Mouse (Mus musculus) heart, postnatal 25 days (tissue): ENCODE measurements around the gene Psg28. TPM values are rescaled to one million over a fixed set of nuclear protein-coding genes. Genes with fewer than 3 reads are reported as not detected.
"Not testable (repeated sequence)": the region's sequence is repeated elsewhere in the genome, so short reads cannot be mapped to it uniquely, and the experiment has no call there.

Experiments used
- DNase-seq: peaks from one replicate; pipeline ENCODE4 v3.0.0; 2022; ENCODE audit warnings: low spot score
- intact Hi-C: fragments of 180-260 bp; cut with DNase I; formaldehyde crosslinking; loops from one replicate; pipeline ENCODE4 v1.15.1; 2025
- microRNA-seq: library from miRNA; unstranded; fragments of <30 nt; microRNA quantifications from one replicate; pipeline ENCODE4 v1.2.0, GENCODE M21; 2022
- total RNA-seq, 2 experiments: library from RNA; stranded (reverse); gene quantifications; 2 replicates each; pipeline ENCODE4 v1.2.3; 2021

The Psg28 gene
- total RNA-seq = not detected

- intact Hi-C loops, DNase-seq: not testable (repeated sequence)
Observed at GRCm38 (mm10) chr7:18431941-18432340, at the start of gene Psg28. TSS of gene Psg28 (minus strand) at chr7:18432041.

DNA sequence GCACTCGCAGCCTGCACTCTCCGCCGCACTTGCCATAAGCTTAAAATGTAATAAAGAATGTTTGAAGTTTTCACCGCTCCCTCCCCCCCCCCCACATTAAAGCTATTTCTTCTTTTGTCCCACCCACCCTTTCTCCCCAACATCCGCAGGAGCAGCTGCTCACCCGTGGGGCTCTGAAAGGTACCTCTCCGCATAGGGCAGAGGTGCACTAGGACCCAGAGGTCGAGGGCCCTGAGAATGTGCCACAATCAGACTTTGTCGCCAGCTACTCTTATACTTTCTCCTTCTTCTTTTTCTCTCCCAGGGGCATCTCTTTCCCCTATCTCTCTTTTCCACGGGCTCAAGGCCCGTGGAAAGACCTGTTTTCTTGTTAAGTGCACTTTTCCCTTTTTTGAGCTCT lies 28.4 kb downstream of the Psg28 start:
- intact Hi-C loops = no loop called here

DNA sequence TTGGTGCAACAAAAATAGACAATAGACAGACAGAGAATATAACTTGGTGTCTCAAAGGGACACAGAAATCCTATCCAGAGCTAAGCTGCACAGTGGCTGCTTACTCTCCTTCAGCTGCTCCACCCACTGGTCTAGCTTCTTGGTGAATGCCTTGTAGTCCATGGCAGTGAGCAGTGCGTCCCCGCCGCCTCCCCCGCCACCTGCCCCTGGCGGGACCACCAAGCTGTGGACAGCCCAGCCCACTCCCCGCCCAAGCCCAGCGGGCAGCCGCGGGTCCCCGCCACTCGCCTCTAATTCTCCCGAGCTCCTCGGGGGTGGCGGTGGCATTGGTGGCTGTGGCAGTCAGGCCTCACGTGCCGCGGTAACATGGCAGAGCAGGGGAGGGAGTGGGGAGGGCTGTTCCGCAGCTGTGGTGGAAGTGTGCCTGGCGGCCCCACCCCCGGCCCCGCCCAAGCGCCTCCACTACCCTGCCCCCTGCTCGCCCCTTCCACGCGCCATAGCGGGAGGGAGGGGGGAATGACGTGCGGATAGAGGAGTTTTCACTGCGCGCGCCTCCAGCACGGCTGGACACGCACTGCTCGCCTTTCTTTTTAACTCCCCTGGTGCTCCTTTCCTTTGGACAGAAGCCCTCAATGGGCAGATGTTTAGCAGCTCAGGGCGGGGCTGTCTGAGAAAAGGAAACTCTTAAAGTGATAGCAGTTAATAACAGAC lies 29.2 kb downstream of the Psg28 start:
- intact Hi-C loops = no loop called here
- DNase-seq = no peak

More for the DNA sequence above, 28.4 kb downstream of the Psg28 start:
- no peak for DNase-seq

DNA sequence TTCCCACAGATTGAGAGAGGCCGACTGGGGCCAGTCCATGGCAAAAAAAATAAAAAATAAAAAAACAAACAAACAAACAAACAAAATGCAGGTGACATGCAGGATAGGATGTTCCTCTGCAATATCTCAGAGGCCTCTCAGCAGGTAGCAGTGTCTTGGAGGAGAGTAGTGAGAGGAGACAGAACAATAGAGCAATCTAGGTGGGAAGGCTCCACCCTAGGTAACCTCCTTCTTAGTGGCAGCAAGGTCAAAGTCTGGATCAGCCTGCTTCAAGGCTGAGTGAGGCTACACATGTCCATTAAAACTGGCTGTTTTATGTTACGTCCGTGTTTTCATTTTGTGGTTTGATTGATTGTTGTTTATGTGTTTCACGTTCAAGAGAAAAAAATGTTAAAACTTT lies 40.4 kb downstream of the Psg28 start:
- intact Hi-C loops, DNase-seq: not testable (repeated sequence)

GRCm38 (mm10) chr7:18378295-18378694 lies 53.5 kb downstream of the Psg28 start:
- no peak for DNase-seq
- intact Hi-C loops = no loop called here

Small RNA genes within 50 kb of the gene (microRNA-seq; reads per million reads assigned to microRNA genes)
- not detected for gene Gm24715

Other genes with a start within 250 kb of the Psg28 start
- not detected for gene Mill1, start 186.7 kb downstream of the Psg28 start, total RNA-seq
- not detected for gene Psg18, start 77.0 kb downstream of the Psg28 start, total RNA-seq
- gene Psg26, start 52.1 kb upstream of the Psg28 start, total RNA-seq = not detected
- not detected for gene Psg25, start 100.2 kb upstream of the Psg28 start, total RNA-seq
- gene Psg27, start 135.3 kb upstream of the Psg28 start, total RNA-seq = not detected
- gene Psg23, start 184.5 kb upstream of the Psg28 start, total RNA-seq = not detected
- gene Psg21, start 224.7 kb upstream of the Psg28 start, total RNA-seq = not detected